Mouse (Mus musculus): ENCODE measurements around the gene 2210016L21Rik.
"Not testable (repeated sequence)": the region's sequence is repeated elsewhere in the genome, so short reads cannot be mapped to it uniquely, and the experiment has no call there.

Gene 2210016L21Rik

DNA sequence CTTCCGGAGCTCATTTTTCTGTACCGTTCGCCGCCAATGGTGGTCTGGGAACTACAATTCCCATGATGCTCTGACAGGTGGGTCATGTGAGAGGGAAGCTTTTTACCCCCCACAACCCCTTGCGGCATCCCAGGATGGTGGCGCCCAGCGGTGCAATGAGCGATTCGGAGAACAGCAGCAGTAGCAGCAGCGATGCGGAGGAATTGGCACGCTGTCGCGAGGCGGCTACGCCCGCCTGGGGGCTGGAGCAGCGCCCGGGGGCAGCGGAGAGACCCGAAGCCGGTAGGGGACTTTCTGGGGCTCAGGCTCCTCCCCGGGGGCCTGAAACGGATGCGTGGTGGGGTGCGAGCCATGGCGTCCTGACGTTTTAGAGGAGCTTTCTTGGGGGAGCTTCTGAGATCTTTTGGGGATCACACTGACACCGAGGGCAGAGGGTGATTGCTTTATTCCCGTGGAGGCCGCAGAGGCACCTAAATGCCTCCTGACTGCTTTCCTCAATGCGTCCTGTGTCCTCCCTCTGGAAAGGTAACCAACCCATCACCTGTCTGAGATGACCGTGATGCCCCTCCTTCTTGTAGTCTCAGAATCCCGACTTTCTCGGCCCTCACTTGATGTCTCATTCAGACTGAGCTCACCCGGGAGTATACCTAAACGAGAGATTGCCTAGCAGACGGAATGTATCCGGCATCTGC, at the start of gene 2210016L21Rik:
TSS of gene 2210016L21Rik (plus strand) at position 85 of the 692 bp plus-strand sequence.
- in situ Hi-C loops (cut with MboI, MseI) = no loop called here

DNA sequence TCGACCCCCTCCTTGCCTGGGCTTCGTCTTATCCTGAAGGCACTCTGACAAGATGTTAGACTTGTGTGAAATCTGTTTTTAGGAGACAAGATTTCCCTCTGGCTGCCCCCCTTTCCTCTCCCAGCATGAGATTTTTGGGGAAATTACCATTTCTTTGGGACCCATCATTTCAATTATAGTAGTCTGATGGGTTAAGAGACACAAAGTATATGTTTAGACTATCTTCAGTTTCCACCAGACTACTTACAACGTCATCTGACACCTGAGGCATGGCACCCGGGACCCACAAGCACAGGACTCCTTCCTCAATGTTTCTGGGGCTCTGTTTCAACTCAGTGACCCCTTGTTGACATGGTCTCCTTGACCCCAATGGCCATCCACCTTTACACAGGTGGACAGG, 46.4 kb upstream of the 2210016L21Rik start:
- in situ Hi-C loops (cut with MboI, MseI) = no loop called here

DNA sequence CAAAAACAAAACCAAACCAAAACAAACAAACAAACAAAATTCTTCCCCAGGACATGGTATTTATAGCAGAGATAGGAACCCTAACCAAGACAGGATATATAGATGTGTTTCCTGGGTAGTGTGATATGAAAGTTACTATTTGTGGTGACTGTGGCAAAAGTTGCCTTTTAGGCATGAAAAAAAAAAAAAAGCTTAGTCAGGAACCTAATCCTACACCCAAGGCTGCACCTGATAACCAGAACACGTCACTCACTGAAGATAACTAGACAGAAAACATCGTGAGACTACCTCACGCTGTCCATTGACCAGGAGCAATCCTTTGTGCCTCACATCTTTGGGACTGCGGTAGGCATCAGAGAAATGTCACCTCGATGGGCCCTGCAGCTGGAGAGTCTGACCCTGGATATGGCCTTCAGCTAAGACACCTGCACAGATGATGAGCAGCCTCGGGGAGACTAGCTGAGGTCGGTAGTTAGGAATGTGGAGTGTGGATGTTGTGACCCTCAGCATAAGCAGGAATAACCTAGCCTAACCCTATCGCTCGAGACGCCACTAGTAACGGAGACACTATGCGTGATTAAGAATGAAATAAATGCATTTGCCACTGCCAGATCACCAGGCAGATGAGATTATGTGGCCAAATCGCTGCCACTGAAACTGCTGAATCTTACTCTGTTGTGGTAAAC, 45.1 kb upstream of the 2210016L21Rik start, which contains the start of gene Oasl2:
TSS of gene Oasl2 (plus strand) at position 249 of the 686 bp plus-strand sequence.
- in situ Hi-C loops (cut with MboI, MseI) = no loop called here

DNA sequence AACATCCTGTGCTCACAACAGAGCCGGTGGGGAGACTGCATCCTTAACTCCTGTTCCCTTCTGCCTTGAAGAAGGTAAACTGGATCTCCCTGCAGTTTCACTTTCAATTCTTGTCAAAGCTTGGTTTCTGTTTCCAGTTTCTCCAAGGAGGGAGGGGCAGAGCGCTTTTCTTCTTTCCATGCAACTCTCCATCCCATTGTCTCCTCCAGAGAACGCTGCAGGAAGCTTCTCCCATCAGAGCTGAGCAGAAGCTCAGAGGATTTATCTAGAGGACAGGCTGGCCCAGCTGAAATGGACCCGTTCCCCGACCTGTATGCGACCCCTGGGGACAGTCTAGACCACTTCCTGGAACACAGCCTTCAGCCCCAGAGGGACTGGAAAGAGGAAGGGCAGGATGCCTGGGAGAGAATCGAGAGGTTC, 44.6 kb upstream of the 2210016L21Rik start:
- in situ Hi-C loops (cut with MboI, MseI) = no loop called here

DNA sequence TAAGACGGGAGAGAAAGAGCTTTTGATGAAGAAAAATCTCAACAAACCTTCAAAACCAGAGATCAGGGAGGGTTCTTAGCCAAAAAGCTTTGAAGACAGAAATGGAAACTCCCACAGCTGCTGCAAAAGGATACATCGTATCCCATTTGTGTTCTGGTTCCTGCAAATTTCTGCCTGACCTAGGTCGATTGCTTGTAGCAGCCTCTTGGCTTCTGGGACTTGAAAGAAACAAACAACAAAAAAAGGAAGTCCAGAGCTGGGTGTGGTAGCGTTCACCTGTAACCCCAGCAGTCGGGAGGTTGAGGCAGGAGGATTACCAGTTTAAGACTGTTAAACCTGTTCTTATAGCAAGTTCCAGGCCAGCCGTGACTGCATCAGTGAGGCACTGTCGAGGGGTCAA, 43.1 kb upstream of the 2210016L21Rik start:
- in situ Hi-C loops (cut with MboI, MseI) = no loop called here

DNA sequence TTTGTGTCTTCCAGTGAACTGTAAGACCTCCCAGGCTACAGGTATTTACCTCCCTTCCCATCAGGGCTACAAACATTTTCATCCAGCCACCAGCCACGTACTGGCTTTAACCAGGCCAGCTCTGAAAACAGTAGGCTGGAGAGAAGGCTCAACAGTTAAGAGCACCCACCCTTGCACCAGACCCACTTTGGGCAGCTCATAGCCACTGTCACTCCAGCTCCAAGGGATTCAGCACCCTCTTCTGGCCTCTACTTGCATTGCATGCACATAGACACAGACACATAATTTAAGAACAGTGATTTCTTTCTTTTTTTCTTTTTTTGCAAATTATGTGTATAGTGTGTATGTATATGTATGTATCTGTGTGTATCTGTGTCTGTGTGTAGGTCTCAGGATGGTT, 39.5 kb upstream of the 2210016L21Rik start:
- in situ Hi-C loops (cut with MboI, MseI) = no loop called here

DNA sequence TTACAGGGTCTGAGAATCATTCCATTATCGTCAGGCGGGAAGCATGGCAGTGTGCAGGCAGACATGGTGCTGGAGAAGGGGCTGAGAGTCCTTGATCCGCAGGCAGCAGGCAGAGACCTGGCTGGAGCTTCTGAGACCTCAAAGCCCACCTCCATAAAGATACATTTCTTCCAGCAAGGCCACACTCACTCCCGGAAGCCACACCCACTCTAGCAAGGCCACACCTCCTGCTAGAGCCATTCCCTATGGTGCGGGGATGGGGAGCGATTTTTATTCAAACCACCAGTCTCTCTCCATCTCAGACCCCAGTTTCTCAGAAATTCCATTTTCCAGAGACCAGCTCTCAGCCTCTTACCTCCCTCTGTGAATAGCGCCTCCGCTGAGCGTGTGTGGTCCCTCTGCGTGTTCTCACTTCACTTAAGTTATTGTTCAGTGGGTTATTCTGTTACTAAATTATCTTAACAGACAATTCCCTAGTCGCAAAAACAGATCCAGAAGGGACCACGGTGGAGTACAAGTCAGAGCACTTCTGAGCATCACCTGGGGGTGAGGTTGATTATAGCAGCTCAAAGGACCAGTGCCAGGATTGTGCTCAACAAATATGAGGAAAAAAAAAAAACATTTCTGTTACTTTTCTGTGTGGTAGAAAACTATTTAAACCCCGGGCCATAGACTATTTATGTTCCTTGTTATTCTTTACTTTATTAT, 33.2 kb upstream of the 2210016L21Rik start:
- in situ Hi-C loops (cut with MboI, MseI) = no loop called here

DNA sequence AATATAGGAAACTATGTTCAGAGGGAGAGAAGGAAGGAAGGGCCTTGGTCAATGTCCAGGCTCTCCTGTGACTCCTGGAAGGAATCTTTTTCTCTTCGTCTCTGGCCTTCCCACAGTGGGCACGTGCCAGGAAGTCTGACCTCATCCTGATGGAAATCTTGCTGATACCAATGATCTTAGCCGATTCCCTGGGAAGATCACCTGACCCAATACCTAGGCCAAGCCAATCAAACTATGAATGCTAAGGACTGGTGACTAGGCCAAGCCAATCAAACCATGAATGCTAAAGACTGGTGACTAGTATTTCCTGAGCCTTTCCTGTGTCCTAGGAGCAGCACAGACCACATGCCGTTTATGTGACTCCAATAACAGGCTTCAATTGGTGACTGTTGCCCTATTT, 28.3 kb upstream of the 2210016L21Rik start:
- in situ Hi-C loops (cut with MboI, MseI) = no loop called here

DNA sequence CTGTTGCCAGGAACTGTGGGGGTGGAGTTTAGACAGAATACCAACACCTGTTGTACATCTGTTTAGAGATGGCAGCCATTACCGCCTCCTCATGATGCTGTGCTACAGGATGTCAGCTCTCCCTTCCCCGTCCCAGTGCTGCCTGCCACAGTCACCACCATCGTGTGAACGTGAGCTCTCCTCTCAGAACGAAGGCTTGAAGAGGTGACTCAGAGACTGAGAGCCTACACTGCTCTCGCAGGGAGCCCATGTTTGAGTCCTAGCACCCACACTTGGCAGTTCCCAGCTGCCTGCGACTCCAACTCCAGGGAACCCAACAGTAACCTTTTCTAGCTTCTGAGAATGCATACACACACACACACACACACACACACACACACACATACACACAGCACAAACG, 27.1 kb upstream of the 2210016L21Rik start:
- in situ Hi-C loops (cut with MboI, MseI) = no loop called here

DNA sequence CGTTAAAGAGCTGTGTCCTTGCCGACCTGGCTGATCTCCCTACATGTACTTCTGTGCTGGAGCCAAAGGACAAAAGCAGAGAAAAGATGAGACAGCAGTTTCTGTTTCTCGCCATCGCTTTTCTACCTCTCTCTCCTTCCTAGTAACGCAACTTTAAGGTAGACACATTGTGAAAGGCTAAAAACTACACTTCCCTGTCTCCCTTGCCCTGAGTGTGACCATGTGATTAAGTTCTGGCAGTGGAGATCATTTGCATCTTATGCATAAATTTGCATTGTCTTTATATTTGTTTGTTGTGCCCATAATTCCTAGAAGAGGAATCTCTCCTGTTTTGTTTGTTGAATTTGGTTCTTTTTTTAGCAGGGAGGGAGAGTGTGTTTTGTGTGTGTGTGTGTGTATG, 26.1 kb upstream of the 2210016L21Rik start:
- in situ Hi-C loops (cut with MboI, MseI) = no loop called here

DNA sequence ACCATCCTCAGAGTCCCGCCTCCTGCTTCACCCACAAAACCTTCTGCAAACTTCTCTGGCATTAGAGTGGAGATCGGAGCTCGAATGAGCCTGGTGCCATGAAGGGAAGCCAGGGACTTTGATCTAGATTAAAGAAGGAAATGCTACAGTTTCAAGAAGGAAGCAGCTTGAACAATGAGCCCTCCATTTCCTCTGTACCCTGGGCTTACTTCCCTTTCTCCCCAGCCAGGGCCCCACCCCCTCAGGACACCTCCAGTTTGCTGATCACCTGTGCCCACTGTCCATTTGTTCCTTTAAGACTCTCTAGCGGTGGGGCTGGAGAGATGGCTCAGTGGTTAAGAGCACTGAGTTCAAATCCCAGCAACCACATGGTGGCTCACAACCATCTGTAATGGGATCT, 25.2 kb upstream of the 2210016L21Rik start:
- in situ Hi-C loops (cut with MboI, MseI) = no loop called here

DNA sequence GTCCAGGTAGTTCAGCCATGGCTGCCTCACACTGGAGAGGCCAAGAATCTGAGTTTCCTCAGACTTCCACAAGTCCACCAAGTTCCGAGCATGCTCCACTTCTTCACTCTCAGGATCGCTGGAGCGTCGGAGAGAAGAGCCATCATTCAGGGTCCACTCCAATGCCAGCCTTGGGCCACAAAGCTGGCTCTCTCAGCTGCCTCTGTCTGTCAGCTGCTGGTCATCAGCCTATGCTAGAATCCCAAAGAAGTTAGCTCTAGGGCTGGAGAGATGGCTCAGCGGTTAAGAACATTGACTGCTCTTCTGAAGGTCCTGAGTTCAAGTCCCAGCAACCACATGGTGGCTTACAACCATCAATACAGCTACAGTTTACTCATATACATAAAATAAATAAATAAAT, 24.6 kb upstream of the 2210016L21Rik start:
- in situ Hi-C loops (cut with MboI, MseI) = not testable (repeated sequence)

DNA sequence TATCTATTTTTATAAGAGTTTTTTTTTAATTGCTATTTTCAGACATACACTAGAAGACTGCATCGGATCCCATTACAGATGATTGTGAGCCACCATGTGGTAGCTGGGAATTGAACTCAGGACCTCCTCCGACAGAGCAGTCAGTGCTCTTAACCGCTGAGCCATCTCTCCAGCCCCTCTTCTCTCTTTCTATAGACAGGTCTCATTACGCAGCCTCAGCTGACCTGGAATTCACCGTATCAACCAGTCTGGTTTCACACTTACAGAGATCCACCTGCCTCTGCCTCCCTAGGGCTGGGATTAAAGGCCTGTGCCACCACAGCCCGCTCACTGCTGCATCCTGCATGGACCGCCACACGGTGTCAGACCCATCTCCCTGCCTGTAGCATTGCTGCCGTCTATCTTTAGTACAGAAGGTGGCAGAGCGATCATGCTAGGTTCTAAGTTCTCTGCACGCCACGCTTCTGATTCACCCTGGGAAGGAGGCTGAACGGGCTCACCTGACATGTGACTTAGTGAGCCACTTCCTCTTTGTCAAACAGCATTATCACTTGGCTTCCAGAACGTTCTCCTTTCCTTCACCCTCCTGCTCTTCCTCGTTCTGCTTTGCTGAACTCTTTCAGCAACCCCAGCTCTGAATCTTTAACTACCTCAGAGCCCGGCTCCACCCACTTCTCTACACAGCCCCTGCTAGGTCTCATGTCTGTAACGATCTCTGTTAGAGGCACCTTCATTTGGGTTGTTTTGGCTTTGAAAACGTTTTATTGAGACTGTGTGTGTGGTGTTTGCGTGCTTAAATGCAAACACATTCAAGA, 20.2 kb upstream of the 2210016L21Rik start:
- in situ Hi-C loops (cut with MboI, MseI) = no loop called here

DNA sequence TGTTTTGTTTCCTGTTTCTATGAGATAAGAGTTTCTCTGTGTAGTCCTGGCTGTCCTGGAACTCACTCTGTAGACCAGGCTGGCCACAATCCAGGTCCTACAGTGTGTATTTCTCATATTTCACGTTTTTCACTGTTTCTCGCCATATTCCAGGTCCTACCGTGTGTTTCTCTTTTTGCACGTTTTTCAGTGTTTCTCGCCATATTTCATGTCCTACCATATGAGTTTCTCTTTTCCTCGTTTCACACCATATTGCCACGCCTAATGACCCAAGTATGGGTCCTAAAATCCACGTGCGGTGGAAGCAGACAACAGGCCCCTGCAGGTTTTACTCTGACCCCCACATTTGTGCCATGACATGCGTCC, 19.6 kb upstream of the 2210016L21Rik start:
- in situ Hi-C loops (cut with MboI, MseI) = no loop called here

DNA sequence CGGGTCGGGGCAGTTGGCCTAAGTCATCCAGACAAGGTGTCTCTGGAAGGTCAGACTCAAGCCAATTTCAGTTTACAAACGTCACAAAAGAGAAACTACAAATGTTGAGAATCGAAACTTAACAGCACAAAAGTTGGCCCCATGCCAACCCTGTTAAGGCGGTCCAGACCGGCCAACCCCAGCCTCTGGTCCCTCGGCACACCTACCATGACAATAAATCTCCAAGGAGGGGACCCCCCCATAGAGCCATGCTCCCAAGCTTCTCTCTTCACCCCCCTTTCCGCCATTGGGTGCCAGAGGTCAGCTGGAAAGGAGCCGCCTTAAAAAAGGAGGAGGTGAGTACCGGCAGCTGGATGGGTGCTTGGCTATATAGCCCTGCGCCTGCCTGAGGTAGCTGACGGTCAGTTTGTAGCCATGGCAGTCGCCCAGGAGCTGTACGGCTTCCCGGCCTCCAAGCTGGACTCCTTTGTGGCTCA, 18.9 kb upstream of the 2210016L21Rik start, which contains the start of gene Oasl1:
TSS of gene Oasl1 (plus strand) at position 243 of the 476 bp plus-strand sequence.
- in situ Hi-C loops (cut with MboI, MseI) = no loop called here

DNA sequence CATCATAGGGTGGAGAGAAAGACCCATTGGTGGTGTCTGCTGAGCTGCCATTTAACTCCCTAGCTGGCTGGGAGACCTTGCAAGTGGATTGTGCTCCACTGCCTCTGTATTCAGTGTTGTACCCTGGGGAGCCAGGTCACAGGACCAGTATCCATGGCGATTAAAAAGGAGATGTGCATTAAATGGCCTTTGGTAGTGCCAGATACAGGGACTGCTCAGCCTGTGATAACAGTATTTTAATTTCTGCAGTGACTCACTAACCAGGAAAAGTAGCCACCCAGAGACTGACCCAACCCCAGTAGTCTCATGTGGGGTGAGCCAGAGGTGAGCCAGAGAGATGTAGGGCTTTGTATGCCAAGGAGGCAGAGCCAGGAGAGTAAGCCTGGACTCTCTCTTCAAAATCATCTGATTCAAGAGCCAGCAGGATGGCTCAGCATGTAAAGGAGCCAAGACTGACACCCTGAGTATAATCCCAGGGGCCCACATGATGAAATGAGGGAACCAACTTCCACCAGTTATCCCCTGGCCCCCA, 15.7 kb upstream of the 2210016L21Rik start:
- in situ Hi-C loops (cut with MboI, MseI) = no loop called here

DNA sequence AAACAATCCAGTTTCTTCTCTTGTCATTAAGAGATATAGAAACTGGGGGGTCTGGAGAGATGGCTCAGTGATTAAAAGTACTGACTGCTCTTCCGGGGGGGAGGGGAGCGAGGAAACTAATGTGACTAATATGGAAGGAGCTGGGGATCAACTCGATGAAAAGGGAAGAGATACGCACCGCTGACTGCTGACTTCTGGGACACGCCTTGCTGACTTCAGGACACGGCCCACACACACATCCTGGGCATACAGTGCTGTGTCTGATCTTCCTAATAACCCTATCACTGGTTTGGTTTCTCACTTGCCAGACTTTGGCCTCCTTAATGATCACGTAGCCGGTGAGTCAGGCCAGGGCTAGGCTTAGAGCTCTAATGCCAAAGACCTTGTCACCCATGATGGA, 15.2 kb upstream of the 2210016L21Rik start:
- in situ Hi-C loops (cut with MboI, MseI) = no loop called here

DNA sequence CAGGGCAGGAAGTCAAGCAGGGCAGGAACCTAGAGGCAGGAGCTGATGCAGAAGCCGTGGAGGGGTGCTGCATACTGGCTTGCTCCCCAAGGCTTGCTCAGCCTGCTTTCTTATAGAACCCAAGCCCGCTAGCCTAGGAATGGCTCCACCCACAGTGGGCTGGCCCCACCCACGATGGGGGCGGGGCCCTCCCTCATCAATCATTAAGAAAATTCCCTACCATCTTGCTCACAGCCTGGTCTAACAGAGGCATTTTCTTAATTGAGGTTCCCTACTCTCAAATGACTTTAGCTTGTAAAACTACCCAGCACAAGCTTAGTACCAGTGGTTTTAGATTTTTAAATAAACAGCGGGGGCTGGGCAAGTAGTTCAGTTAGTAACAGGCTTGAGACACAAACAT, 10.3 kb upstream of the 2210016L21Rik start:
- in situ Hi-C loops (cut with MboI, MseI) = no loop called here

DNA sequence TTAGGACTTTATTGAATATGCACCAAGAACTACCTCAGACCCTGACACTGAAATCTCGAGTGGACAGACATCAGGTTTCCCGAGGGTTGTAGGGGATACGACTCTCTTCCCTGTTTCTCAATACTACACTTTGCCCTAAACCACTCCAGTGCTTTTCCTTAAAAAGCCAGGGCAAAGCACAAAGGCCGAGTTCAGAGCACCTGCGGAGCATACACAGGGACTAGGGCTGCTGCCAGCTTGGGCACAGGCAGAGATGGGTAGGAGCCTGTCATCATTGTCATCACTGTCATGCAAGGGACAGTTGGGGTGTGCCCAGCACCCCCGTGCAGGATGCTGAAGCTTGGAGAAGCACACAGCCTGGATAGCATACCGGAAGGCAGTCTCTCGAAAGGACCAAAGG, 8.8 kb upstream of the 2210016L21Rik start:
- in situ Hi-C loops (cut with MboI, MseI) = no loop called here

DNA sequence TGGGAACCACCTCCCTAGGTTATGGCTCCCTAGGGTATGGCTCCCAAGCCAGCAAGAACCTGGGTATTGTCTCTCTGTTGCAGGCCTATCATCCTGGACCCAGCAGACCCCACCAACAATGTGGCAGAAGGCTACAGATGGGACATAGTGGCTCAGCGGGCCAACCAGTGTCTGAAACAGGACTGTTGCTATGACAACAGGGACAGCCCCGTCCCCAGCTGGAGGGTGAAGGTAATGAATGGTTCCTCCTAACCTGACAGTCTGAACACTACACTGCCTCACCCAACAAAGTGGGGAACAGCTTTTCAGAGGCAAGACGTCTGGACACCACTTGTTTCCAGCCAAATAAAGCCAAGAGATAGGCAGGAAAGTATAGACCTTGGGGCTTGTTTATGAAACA, 6.1 kb upstream of the 2210016L21Rik start:
- in situ Hi-C loops (cut with MboI, MseI) = no loop called here

DNA sequence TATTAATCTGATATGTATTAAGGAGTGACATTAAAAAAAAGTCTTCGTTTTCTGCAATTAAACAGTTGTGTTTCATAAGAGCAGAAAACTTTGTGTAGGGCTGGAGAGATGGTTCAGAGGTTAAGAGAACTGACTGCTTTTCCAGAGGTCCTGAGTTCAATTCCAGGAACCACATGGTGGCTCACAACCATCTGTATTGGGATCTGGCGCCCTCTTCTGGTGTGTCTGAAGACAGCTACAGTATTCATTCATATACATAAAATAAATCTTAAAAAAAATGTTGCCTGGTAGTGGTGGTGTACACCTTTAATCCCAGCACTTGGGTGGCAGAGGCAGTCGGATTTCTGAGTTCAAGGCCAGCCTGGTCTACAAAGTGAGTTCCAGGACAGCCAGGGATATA, 820 bp upstream of the 2210016L21Rik start:
- in situ Hi-C loops (cut with MboI, MseI) = not testable (repeated sequence)

Measured in T-helper 2 cell (primary cell).